Mouse (Mus musculus): ENCODE data around the gene Gabrr3. TPM values are rescaled to one million over a fixed set of nuclear protein-coding genes. Genes with fewer than 3 reads are reported as not detected.

Gene Gabrr3
- polyA plus RNA-seq, 1 experiment, result not detected

- no peaks in the 10 kb centered on the region for H3K4me1 ChIP-seq (ENCODE audit: control insufficient read depth, insufficient read depth, low read length)
- H3K27ac ChIP-seq (ENCODE audit: insufficient read depth, low read length), result no peak overlapping the region
- no peak overlapping the region for H3K4me3 ChIP-seq (ENCODE audit: insufficient read depth, low read length)
- TF ChIP-seq CTCF (IDR thresholded peaks at IDR 0.05; ENCODE audit: borderline replicate concordance, insufficient read depth, low read length) (no peak), POLR2A (IDR thresholded peaks at IDR 0.05; ENCODE audit: low read depth, low read length) (no peak)
Observed at GRCm38 (mm10) chr16:59463567-59463966, 56.4 kb downstream of the Gabrr3 start.

GRCm38 (mm10) chr16:59463973-59464372 is 56.8 kb downstream of the Gabrr3 start:
- Histone ChIP-seq H3K27ac (ENCODE audit: insufficient read depth, low read length) (no peak overlapping the region), H3K4me3 (ENCODE audit: insufficient read depth, low read length) (no peak overlapping the region), H3K4me1 (ENCODE audit: control insufficient read depth, insufficient read depth, low read length) (no peaks in the 10 kb centered on the region)
- TF ChIP-seq POLR2A (IDR thresholded peaks at IDR 0.05; ENCODE audit: low read depth, low read length) (no peak), CTCF (IDR thresholded peaks at IDR 0.05; ENCODE audit: borderline replicate concordance, insufficient read depth, low read length) (no peak)

GRCm38 (mm10) chr16:59469846-59470245 is 62.7 kb downstream of the Gabrr3 start:
- no peak overlapping the region for H3K27ac ChIP-seq (ENCODE audit: insufficient read depth, low read length)
- H3K4me3 ChIP-seq (ENCODE audit: insufficient read depth, low read length), result no peak overlapping the region
- TF ChIP-seq CTCF (IDR thresholded peaks at IDR 0.05; ENCODE audit: borderline replicate concordance, insufficient read depth, low read length) (no peak), POLR2A (IDR thresholded peaks at IDR 0.05; ENCODE audit: low read depth, low read length) (no peak)
- H3K4me1 ChIP-seq (ENCODE audit: control insufficient read depth, insufficient read depth, low read length), result no peaks in the 10 kb centered on the region

- no peaks in the 10 kb centered on the region for H3K4me1 ChIP-seq (ENCODE audit: control insufficient read depth, insufficient read depth, low read length)
- H3K27ac ChIP-seq (ENCODE audit: insufficient read depth, low read length), result no peak within 1 kb of the TSS
- peak; percentile 79 for TF ChIP-seq POLR2A (IDR thresholded peaks at IDR 0.05; ENCODE audit: low read depth, low read length)
- no peak for TF ChIP-seq CTCF (IDR thresholded peaks at IDR 0.05; ENCODE audit: borderline replicate concordance, insufficient read depth, low read length)
- H3K4me3 ChIP-seq (ENCODE audit: insufficient read depth, low read length), result peak within 1 kb of the TSS; percentile 73
Observed at GRCm38 (mm10) chr16:59471637-59472278, 64.6 kb downstream of the Gabrr3 start, which contains the start of gene Riox2. Riox2 (plus strand) TSS chr16:59471775.

GRCm38 (mm10) chr16:59472546-59472945 is 65.4 kb downstream of the Gabrr3 start:
- Histone ChIP-seq H3K4me1 (ENCODE audit: control insufficient read depth, insufficient read depth, low read length) (no peaks in the 10 kb centered on the region), H3K4me3 (ENCODE audit: insufficient read depth, low read length) (peak overlapping the region; percentile 73), H3K27ac (ENCODE audit: insufficient read depth, low read length) (no peak overlapping the region)
- TF ChIP-seq POLR2A (IDR thresholded peaks at IDR 0.05; ENCODE audit: low read depth, low read length) (no peak), CTCF (IDR thresholded peaks at IDR 0.05; ENCODE audit: borderline replicate concordance, insufficient read depth, low read length) (no peak)

GRCm38 (mm10) chr16:59474788-59475187 is 67.7 kb downstream of the Gabrr3 start:
- Histone ChIP-seq H3K27ac (ENCODE audit: insufficient read depth, low read length) (no peak overlapping the region), H3K4me3 (ENCODE audit: insufficient read depth, low read length) (no peak overlapping the region), H3K4me1 (ENCODE audit: control insufficient read depth, insufficient read depth, low read length) (no peaks in the 10 kb centered on the region)
- TF ChIP-seq CTCF (IDR thresholded peaks at IDR 0.05; ENCODE audit: borderline replicate concordance, insufficient read depth, low read length) (peak; percentile 77; the same call in 1 of the 2 replicates), POLR2A (IDR thresholded peaks at IDR 0.05; ENCODE audit: low read depth, low read length) (no peak)

- TF ChIP-seq CTCF (IDR thresholded peaks at IDR 0.05; ENCODE audit: borderline replicate concordance, insufficient read depth, low read length), result no peak
- TF ChIP-seq POLR2A (IDR thresholded peaks at IDR 0.05; ENCODE audit: low read depth, low read length), result no peak
- Histone ChIP-seq H3K4me1 (ENCODE audit: control insufficient read depth, insufficient read depth, low read length) (0 out of 2 replicates have a peak, but pooled peaks cover 2% of the 10 kb centered on the region), H3K27ac (ENCODE audit: insufficient read depth, low read length) (no peak overlapping the region), H3K4me3 (ENCODE audit: insufficient read depth, low read length) (no peak overlapping the region)
Observed at GRCm38 (mm10) chr16:59477955-59478354, 70.8 kb downstream of the Gabrr3 start.

- peak overlapping the region; percentile 9; the same call in 1 of the 2 replicates for H3K27ac ChIP-seq (ENCODE audit: insufficient read depth, low read length)
- TF ChIP-seq CTCF (IDR thresholded peaks at IDR 0.05; ENCODE audit: borderline replicate concordance, insufficient read depth, low read length) (no peak), POLR2A (IDR thresholded peaks at IDR 0.05; ENCODE audit: low read depth, low read length) (no peak)
- H3K4me1 ChIP-seq (ENCODE audit: control insufficient read depth, insufficient read depth, low read length), result 0 out of 2 replicates have a peak, but pooled peaks cover 2% of the 10 kb centered on the region
- no peak overlapping the region for H3K4me3 ChIP-seq (ENCODE audit: insufficient read depth, low read length)
Observed at GRCm38 (mm10) chr16:59487239-59487638, 80.1 kb downstream of the Gabrr3 start.

- H3K4me1 ChIP-seq (ENCODE audit: control insufficient read depth, insufficient read depth, low read length), result 0 out of 2 replicates have a peak, but pooled peaks cover 2% of the 10 kb centered on the region
- TF ChIP-seq CTCF (IDR thresholded peaks at IDR 0.05; ENCODE audit: borderline replicate concordance, insufficient read depth, low read length), result no peak
- TF ChIP-seq POLR2A (IDR thresholded peaks at IDR 0.05; ENCODE audit: low read depth, low read length), result no peak
- no peak overlapping the region for H3K4me3 ChIP-seq (ENCODE audit: insufficient read depth, low read length)
- H3K27ac ChIP-seq (ENCODE audit: insufficient read depth, low read length), result no peak overlapping the region
Observed at GRCm38 (mm10) chr16:59487975-59488548, 80.9 kb downstream of the Gabrr3 start.

- Histone ChIP-seq H3K4me3 (ENCODE audit: insufficient read depth, low read length) (no peak overlapping the region), H3K4me1 (ENCODE audit: control insufficient read depth, insufficient read depth, low read length) (no peaks in the 10 kb centered on the region), H3K27ac (ENCODE audit: insufficient read depth, low read length) (no peak overlapping the region)
- TF ChIP-seq CTCF (IDR thresholded peaks at IDR 0.05; ENCODE audit: borderline replicate concordance, insufficient read depth, low read length), result no peak
- no peak for TF ChIP-seq POLR2A (IDR thresholded peaks at IDR 0.05; ENCODE audit: low read depth, low read length)
Observed at GRCm38 (mm10) chr16:59493199-59493598, 86.1 kb downstream of the Gabrr3 start.
